Mouse (Mus musculus) G1E-ER4 (cell line): ENCODE results near the gene Fam19a3. TPM values are rescaled to one million over a fixed set of nuclear protein-coding genes. Genes with fewer than 3 reads are reported as not detected.

Source experiments
- GATA1 ChIP-seq: IDR thresholded peaks from one replicate; pipeline ENCODE4 v1.8.0; 2012; ENCODE audit warnings: low read length, inconsistent platforms
- polyA plus RNA-seq: library from polyadenylated mRNA; stranded (reverse); fragments of >175 nt; gene quantifications from 2 replicates; pipeline ENCODE4 v1.2.3, GENCODE M21; 2012

The Fam19a3 gene
- polyA plus RNA-seq, 1 experiment: not detected

DNA sequence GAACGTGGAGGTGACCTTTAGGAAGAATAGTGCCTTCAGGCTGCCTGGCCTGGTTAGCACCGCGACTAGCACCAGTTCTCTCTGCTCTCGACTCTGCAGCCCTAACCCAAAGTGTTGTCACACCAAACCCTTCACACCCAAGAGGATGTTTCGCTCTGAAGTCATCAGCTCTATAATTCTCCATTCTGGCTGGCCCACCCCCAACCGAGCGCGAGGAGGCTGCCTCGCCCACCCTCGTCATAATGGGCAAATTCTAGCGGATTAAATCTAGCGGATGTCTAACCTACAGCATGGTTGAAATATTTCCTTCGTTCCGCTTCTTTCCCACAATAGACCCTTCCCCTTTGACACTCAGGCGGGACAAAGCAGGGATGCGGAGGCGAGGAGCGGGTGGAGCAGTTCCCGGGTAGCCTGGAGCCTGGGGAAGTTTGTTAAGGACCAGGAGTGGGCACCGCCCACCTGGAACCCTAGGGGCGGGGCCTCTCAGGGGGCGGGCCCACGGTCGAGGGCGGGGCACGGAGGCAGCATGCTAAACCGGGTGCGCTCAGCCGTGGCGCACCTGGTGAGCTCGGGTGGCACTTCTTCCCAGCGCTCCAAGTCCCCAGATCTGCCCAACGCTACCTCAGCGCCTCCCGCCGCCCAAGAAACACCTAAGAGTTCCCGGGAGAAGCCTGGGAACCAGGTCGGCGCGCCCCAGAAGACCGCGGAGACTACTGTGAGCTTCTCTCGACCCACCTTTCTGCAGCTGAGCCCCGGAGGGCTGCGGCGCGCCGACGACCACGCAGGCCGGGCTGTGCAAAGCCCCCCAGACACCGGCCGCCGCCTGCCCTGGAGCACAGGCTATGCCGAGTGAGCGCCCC lies 849 bp downstream of the Fam19a3 start, which contains the start of gene Ppm1j:
Gene Ppm1j (plus strand): TSS at position 496 of the 860 bp plus-strand sequence.
- no peak for TF ChIP-seq GATA1

DNA sequence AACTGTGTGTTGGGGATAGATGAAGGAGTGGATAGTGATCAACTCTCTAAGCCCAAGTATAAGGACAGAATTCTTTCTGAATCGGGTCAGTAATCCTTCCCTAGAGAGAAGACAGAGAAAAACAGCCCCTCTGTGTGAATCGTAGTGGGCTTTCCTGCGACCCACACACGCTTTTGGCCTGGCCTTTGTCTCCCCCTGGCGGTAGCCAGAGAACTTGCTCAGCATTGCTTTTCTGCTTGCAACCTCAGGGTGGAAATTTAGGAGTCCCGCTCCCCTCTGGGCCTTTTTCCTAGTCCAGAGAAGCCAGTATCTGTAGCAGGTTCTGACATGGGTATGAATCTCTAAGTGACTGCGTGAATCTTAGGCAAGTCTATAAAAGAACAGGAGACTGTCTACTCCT lies 1.7 kb downstream of the Fam19a3 start:
- TF ChIP-seq GATA1: no peak

DNA sequence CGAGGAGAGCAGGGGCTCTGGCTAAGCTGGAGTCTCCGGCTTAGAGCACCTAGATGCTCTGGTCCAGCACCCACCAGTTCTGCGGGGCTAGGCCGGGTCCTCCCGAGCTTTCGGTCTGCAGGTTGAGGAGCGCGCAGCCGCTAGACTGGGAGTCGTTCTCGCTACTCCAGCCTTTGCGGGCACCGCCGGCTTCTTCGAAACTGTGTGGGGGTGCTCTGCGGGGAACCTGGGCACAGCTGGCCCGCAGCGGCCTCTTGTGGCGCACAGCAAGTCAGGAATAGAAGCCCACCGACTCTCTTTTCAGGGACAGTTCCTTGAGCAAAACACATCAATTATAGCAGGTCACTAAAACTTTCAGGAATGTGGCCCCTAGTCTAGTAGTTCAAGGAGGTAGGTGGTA lies 4.3 kb downstream of the Fam19a3 start:
- TF ChIP-seq GATA1: no peak

DNA sequence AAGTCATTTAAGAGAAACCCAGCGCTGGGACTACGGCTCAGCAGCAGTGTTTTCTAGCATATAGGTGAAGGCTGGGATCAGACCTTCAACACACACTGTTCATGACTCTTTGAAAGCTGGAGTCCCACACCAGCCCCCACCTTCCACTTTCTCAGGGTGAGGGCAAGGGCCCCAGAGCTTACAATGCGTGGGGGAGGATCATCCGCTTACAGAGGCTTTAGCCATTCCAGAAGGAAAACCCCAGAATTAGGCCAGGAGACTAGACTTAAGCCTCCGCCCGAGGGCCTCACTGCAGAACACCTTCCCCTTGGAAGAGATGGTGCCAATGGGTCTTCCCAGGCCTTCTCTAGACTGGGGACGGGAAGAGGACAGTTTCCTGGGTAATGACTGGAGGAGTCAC lies 8.3 kb downstream of the Fam19a3 start:
- TF ChIP-seq GATA1: no peak

DNA sequence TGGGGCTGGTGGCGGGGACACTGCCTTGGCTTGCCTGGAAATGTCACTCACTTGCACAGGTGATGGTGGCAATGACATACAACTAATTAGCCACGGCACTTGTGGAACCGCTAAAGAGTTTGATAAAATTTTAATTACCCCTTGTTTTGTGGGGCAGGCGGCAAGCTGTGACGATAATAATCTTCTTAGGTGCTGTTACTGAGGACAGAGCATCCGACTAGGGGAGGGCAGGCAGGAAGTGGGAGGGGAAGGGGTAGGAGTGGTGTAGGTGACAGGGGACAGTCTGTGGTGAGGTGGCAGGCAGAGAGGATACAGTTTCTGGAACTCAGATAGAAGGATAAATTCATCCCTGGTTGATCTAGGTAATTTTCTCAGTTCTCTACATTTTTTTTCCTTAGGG lies 10.2 kb downstream of the Fam19a3 start:
- no peak for TF ChIP-seq GATA1

DNA sequence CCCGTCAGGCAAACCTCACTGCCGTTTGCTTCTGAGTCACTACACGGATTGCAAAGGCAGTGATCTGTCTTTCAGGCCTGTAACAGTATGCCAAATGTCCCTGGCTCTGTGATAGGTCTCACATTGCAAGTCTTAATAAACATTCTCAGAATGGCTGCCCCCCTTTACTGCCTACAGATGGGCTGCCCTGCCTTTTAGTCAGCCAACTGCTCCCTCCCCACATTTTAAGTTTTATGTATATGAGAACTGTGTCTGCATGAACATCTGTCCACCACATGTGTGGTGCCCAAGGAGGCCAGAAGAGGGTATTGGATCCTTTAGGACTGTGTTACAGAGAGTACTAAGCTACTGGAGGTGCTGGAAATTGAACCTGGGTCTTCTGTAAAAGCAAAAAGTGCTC lies 10.7 kb downstream of the Fam19a3 start:
- TF ChIP-seq GATA1: no peak

DNA sequence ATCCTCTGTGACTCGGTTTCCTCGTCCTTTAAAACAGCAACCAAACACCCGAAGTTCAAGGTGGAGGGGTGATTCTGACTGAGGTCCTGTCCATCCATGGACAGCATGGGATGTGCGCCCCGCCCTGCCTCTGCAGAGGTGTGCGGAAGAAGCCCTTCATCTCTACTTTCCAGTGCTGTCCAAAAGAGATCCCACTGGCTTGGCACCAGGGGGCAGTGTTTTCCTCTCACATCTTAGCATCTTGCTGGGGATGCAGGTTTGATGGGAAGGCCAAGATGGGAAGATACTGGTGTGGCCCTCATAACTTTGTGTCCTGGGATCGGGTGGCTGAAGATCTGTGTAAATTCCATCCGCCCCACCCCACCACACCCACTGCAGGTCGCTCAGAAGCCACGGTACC lies 11.6 kb downstream of the Fam19a3 start:
- no peak for TF ChIP-seq GATA1

DNA sequence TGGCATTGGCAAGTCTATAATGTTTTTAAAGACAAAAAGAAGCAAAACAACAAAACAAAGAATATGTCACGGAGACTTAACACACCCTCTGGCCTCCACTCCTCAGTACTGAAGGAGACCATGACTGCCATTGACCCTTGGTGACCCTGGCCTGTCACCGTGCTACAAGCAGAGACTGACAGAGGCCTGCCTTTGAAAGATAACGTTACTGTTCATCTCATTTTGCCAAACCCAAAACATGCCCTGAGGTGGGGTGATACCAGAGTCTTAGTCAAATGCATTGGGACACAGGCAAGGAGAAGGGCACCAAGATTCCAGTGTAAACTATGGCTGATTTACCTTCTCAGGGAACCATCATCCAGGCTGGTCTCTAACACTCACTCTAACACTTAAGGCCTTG lies 12.5 kb downstream of the Fam19a3 start:
- TF ChIP-seq GATA1: no peak

DNA sequence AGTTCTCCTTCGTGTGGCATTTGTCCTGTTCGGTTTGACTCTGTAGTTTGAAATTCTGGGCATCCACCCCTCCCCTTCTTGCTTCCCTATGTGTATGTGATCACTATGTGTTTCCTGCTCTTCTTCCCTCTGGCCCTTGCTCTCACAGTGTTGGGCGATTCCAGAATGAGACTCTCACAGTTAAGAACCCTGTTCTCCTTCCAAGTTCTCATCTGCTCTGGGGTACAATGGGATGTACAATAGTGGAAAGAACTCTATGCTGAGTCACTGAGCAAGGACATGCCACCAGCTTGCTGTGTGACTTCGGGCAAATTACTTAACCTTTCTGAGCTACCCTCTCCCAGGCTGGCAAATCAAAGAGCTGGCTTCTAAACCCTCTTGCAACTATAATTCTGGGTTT lies 13.9 kb downstream of the Fam19a3 start:
- no peak for TF ChIP-seq GATA1

DNA sequence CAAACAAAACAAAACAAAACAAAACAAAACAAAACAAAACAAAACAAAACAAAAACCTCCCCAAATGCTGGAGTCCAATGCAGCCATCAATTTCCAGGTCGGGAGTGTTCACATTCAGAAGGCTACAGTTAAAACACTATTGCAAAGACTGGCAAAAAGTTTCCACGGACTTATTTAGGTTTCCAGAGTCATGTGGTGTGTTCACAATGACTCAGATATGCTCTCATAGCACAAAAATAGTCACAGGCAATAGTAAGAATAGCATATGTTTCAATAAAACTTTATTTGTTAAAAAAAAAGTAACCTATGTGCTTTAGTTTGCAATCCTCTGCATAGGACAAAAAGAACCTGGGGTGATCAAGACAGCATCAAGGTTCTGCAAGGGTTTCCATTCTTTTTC lies 14.5 kb downstream of the Fam19a3 start:
- no peak for TF ChIP-seq GATA1

DNA sequence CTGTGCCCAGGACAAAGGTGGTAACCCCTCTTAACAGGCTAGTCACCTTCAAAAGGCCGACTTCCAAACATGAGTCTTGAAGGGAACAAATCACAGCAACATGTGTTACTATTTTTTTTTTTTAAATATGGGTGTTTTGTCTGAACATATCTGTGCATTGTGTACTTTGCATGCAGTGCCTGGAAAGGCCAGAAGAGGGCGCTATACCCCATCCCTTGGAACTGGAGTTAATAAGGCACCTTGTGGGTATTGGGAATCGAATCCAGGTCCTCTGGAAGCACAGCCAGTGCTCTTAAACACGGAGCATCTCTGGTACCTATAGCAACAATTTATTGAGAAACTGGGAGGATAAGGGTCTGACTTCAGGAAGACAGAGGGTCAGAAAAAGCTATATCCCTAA lies 16.6 kb downstream of the Fam19a3 start:
- TF ChIP-seq GATA1: no peak

DNA sequence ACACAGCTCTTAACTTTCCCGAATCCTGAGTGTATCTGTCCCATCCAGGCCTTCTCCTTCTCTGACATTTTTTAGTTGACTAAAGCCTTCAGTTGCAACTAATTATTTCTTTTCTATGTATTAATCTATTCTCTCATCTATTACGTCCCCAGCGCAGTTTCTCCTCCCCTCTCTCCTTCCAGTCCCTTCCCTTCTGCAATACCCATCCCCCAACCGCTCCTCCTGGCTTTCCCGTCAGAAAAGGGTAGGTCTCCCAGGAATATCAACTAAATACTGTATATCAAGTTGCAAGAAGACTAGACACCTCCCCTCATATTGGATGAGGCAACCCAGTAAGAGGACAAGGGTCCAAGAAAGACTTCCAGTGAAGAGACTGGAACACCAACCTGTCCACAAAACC lies 22.8 kb downstream of the Fam19a3 start:
- TF ChIP-seq GATA1: no peak

DNA sequence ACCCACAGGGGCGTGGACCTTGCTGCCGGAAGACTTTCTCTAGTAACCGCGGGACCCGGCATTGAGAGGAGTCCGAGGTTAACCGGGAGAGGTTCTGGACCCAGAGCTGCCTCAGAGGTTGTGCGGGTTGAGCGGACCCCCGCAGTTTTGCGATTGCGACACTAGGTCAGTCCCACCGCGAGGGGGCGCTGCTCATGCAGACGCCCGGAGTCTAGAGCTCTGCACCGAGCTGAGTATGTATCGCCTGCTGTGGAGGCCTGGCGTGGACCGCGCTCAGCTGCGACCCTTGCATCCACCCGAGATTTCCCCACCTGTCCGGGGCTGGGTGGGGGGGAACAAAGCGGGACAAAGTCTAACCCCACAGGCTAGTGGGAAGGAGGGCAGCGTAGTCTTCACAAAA lies 23.2 kb downstream of the Fam19a3 start:
- no peak for TF ChIP-seq GATA1

DNA sequence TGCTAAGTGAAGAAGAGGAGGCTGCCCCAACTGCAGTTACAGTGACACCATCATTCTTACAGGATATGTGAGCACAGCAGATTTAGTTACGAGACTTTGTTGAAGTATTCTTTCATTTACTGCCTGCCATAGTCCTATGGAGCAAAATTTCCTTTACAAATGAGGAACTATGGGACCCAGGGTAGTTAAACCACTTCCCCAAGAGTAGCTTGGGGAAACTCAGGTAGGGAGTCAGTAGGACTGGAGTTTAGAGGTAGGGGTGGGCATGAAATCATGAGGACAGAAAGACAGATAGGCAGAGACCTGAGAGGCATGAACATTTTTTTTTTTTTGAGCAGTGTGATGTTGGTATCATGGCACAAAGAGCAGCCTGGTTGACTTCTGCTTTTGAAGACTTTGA lies 37.8 kb downstream of the Fam19a3 start:
- TF ChIP-seq GATA1: no peak

DNA sequence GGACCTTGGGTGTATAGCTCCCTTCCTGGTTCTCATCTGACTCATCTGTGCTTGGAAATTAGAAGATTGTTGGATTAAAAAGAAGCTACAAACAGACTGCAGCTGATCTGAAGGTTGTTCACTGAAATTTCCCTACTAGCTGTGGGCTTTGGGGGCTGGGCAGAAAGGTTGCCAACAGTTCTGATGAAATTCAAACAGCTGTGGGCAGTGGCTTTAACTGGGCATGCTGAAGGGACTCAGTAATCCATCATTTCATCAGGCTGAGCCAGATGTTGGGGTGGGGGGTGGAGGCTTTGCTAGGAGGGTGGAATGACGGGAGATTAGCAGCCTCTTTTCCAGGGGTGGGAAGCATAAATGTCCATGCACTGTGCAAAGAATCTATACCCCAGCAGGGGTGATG lies 38.5 kb downstream of the Fam19a3 start:
- TF ChIP-seq GATA1: no peak

DNA sequence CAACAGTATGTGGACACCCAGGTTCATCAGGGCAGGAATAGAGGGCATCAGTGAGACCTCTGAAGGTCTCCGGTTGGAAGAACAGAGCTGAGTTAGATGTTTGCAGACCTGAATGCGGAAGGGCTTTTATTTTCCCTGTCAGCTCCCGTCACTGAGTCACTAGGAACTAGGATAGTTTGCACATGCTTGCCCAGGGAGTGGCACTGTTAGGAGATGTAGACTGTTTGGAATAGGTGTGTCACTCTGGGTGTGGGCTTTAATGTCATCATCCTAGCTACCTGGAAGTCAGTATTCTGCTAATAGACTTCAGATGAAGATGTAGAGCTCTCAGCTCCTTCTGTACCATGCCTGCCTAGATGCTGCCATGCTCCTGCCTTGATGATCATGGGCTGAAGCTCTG lies 39.7 kb downstream of the Fam19a3 start:
- TF ChIP-seq GATA1: no peak

DNA sequence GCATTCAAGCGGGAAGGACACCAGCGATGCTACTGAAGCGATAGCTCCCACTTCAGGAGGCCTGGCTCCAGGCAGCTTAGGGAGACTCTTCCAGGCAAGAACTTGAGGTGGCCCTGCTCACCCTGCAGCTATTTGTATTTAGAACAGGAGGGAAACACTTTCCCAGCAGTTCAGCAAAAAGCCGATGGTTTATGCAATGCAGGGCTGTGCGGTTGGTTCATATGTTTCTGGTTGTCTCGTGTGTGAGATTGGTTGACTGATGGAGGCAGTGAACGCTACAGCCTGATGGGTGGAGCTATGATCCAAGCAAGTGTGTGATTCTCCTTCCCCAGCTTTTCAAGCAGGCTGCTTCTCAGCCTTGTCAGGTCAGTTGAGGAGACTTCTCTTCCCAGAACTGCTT lies 47.0 kb downstream of the Fam19a3 start:
- TF ChIP-seq GATA1: no peak

DNA sequence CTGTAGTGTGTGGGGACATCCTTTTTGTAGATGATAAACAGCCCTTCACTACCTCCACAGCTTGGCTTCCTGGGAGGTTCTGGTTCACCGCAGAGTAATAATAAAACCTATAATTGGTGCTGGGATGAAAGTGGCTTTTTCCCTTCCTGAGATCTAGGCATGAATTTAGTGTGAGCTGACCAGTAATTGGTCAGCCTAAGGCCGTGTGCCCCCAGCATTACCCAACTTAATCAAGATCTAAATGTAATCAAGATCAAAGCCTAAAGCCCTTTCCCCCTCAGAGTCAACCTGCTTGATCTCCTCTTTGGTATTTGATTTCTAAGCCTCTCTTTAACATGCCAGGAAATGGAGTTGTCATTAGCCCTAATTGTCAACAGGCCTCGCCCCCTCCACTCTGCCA lies 48.7 kb downstream of the Fam19a3 start:
- TF ChIP-seq GATA1: no peak
